Mouse (Mus musculus): ENCODE measurements around the gene Gm20509. TPM values are rescaled to one million over a fixed set of nuclear protein-coding genes. Genes with fewer than 3 reads are reported as not detected.
"Not testable (repeated sequence)": the region's sequence is repeated elsewhere in the genome, so short reads cannot be mapped to it uniquely, and the experiment has no call there.

Gm20509 gene
- total RNA-seq, 2 experiments from 2014 or later: not detected

DNA sequence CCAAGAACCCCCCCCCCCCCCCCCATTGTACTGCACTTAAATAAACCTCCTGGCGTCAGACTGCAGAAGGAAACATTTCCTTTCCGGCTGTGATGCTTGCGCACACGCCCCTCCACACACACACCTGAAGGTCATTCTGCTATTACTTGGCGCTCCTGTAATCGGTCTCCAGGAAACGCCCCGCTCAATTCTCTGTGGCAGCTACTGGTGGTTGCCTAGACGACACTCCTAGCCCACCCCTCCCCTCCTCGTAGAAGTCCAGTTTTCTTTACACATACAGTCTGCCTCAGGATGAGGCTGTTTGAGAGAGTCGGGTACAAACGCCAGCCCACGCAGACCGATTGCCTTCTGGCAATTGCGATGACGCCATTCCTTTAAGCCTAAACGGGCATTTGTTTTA is 7.7 kb upstream of the Gm20509 start:
- intact Hi-C loops (cut with DNase I): loop anchor here (5.0 kb wide), 1 partner anchor 202 kb away; no protein-coding TSS in a partner anchor
- DNase-seq: no peak

DNA sequence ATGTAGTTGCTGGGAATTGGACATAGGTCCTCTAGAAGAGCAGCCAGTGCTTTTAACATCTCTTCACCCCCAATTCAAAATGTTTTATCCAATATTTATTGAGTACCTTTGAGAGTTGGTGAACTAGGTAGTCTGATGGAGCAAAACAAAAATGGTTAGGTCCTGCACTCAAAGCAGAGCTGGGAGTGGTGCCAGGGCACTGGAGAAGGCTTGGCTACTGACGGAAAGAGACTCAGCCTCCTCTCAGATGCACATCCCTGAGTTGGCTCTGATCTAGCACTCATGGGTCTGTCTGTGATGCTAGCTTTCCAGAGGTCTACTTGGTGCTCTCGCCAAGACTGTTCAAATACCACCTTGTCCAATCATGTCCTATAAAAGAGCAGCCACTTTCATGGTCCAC is 4.4 kb upstream of the Gm20509 start:
- intact Hi-C loops (cut with DNase I): no loop called here
- DNase-seq: no peak

- intact Hi-C loops (cut with DNase I): no loop called here
- DNase-seq: no peak
Measured at GRCm38 (mm10) chr9:73101536-73101935, 734 bp upstream of the Gm20509 start, which contains the start of gene Khdc3. Gene Khdc3, plus strand, starts transcription at chr9:73101836.

- DNase-seq: peak; percentile 25 to 46
- intact Hi-C loops (cut with DNase I): no loop called here
Measured at GRCm38 (mm10) chr9:73103159-73103879, 1.0 kb downstream of the Gm20509 start.

DNA sequence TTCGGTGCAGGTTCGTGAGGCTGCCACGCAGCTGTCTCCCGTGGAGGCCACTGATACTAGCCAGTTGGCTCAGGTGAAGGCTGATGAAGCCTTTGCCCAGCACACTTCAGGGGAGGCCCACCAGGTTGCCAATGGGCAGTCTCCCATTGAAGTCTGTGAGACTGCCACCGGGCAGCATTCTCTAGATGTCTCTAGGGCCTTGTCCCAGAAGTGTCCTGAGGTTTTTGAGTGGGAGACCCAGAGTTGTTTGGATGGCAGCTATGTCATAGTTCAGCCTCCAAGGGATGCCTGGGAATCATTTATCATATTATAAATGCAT is 1.6 kb downstream of the Gm20509 start:
- intact Hi-C loops (cut with DNase I): no loop called here
- DNase-seq: no peak

- intact Hi-C loops (cut with DNase I): no loop called here
- no peak for DNase-seq
Measured at GRCm38 (mm10) chr9:73105141-73105540, 2.9 kb downstream of the Gm20509 start.

DNA sequence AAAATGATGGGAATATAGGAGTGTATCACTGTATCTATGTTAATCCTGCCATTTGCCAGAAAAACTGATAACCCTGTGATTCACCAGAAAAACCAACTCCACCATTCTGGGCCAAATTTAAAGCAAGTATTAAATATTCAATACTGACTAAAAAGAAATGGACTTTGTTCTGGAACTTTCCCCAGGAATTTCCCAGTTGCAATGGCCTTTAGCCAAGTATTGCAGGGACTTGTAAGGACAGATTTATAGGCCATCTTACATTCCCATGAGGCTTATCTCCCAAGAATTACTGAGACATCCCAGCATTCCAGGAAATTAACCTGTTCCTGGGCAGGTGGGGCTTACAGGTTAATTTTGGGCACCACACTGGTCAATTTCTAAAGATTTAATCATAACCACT is 3.5 kb downstream of the Gm20509 start:
- DNase-seq: no peak
- intact Hi-C loops (cut with DNase I): no loop called here

DNA sequence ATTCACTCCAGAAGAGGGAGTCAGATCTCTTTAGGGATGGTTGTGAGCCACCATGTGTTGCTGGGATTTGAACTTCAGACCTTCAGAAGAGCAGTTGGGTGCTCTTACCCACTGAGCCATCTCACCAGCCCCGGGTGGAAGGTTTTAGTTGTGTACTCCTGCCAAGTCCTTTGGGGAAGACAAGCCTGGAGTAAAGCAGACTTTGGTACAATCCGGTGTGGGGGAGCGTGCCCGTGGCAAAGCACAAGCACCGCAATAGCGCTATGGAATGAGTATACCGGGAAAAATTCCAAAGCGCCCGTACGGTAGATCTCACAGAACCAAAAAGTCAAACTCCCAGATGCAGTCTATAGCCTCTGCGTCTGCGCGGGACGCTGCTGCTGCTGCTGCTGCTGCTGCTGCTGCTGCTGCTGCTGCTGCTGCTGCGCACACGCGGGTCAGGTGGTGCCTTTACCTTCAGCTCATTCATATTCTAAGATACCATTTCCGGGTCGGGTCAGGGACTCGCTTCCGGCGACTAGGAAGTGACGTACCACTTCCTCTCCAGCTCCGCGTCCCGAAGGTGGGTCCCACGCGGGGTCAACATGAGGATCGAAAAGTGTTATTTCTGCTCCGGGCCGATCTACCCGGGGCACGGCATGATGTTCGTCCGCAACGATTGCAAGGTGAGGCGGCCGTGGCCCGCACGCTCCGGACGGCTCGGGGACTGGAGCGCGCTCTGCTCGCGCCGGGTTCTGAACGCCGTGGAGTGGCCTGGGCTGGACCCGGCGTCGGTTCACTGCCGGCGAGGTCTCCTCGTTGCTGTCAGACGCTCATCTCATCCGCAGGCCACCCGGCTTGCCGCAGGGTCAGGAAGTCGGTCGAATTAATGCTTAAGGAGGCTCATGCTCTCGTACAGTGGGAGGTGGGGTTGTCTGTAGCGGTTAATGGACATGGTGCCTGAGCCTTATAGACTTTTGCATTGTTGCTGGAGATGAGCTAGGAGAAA is 10.9 kb downstream of the Gm20509 start, which contains the start of gene Rsl24d1:
Gene Rsl24d1, plus strand, starts transcription at position 508 of the 988 bp plus-strand sequence.
- DNase-seq: peak; percentile 84 to 85
- intact Hi-C loops (cut with DNase I): no loop called here

DNA sequence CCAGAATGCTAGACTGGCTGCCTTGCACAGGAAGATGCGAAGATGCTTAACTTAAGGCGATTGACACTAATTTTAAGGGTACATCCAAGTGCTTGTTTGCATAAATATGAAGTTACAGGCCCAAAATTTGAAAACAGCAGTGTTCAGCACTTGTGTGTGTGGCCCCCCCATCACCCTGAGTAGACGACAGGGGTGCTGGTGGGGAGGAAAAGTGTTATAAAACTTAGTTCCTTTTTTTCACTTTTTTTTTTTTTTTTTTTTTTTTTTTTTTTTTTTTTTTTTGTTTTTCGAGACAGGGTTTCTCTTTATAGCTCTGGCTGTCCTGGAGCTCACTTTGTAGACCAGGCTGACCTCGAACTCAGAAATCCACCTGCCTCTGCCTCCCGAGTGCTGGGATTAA is 14.4 kb downstream of the Gm20509 start:
- intact Hi-C loops (cut with DNase I): not testable (repeated sequence)

GRCm38 (mm10) chr9:73118012-73118411 is 15.7 kb downstream of the Gm20509 start:
- intact Hi-C loops (cut with DNase I): no loop called here
- no peak for DNase-seq

More for the DNA sequence above, 14.4 kb downstream of the Gm20509 start:
- DNase-seq: not testable (repeated sequence)

DNA sequence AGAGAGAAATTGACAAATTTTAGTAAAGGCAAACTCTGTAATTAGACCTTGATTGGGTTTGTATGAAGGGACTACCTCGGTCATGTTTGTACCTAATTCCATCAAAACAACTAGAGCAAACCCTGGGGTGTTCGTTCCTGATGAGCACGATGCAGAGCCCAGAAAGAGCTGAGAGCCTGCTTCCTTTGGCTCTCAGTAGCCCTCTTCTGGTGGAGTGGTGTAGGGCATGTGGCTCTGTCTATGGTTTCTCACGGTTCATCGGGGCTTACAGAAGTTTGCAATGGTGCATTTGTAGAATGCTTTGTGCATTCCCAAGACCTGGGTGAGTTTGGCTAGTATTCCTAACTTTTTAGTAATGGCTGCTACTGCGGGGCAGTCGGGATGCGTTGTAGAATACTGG is 19.5 kb downstream of the Gm20509 start:
- intact Hi-C loops (cut with DNase I): no loop called here
- DNase-seq: no peak

- DNase-seq: no peak
- intact Hi-C loops (cut with DNase I): no loop called here
Measured at GRCm38 (mm10) chr9:73125043-73125570, 22.8 kb downstream of the Gm20509 start.

- intact Hi-C loops (cut with DNase I): no loop called here
- no peak for DNase-seq
Measured at GRCm38 (mm10) chr9:73127457-73127856, 25.2 kb downstream of the Gm20509 start.

DNA sequence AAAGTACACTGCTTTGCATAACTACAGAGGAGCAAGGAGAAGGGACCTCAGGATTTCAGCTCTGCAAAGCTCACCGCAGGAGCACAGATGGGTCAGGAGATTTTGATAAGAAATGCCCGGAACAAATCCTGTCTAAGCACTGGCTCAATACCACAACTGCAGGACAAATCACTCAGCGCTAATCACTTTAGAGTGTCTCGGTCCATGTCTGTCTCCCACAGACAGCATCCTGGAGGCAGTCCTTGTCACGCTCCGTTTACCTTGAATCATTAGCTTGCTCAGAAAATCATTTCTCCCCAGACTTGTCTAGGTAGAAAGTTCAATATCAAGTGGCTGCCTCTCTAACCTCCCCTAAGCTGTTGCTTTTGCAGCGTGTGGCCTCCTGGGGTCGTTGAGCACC is 27.6 kb downstream of the Gm20509 start:
- DNase-seq: no peak
- intact Hi-C loops (cut with DNase I): no loop called here

- no peak for DNase-seq
- intact Hi-C loops (cut with DNase I): no loop called here
Measured at GRCm38 (mm10) chr9:73130529-73130928, 28.3 kb downstream of the Gm20509 start.

- no peak for DNase-seq
- intact Hi-C loops (cut with DNase I): no loop called here
Measured at GRCm38 (mm10) chr9:73137341-73137886, 35.1 kb downstream of the Gm20509 start.

DNA sequence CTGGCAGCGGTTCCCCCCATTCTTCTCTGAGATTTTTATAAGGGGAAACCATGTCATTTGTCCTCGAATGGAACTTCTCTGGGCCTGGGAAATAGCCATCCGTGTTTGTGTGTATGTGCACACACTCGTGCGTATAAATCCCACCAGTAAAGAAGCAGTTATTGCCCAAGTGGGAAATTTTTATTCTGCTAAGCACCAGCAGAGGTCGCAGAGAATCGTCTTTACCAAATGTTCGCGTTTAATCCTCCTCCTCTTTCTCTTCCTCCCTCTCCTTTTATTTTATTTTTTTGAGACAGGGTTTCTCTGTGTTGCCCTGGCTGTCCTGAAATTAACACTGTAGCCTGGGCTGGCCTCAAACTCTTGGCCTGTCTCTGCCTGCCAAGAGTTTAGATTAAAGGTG is 52.1 kb downstream of the Gm20509 start:
- no peak for DNase-seq
- intact Hi-C loops (cut with DNase I): no loop called here

DNA sequence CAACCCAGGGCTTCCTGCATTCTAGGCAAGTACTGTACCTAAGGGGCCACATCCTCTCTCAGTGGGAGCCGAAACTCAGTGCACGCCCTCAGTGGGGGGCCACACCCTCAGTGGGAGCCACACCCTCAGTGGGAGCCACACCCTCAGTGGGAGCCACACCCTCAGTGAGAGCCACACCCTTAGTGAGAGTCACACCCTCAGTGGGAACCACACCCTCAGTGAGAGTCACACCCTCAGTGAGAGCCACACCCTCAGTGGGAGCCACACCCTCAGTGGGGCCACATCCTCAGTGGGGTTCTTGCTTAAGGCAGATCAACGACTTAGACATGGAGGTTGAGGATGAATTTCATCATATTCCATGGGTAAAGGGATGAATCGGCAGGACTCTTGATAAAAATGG is 55.7 kb downstream of the Gm20509 start:
- intact Hi-C loops (cut with DNase I): no loop called here
- DNase-seq: no peak

GRCm38 (mm10) chr9:73159265-73159664 is 57.0 kb downstream of the Gm20509 start:
- no peak for DNase-seq
- intact Hi-C loops (cut with DNase I): no loop called here

GRCm38 (mm10) chr9:73162571-73163333 is 60.5 kb downstream of the Gm20509 start:
- intact Hi-C loops (cut with DNase I): loop anchor here (1.0 to 10.0 kb wide), 3 partner anchors 392 to 865 kb away; no protein-coding TSS in a partner anchor
- DNase-seq: peak; percentile 68 to 71

All from heart, postnatal 36 days (tissue).